Mouse (Mus musculus) layer of hippocampus, adult 18-20 months (tissue): ENCODE measurements at regions not wholly inside any gene's neighbourhood (a gene's known extent, or its start where the extent isn't known, plus 50 kb on each side); places are given as distances from the start of the nearest gene placed in this dataset.

Experiments used
- DNase-seq, 2 experiments: peaks; one replicate each; pipeline ENCODE4 v3.0.0; 2022; ENCODE audit warnings: low spot score in 2 of 2

DNA sequence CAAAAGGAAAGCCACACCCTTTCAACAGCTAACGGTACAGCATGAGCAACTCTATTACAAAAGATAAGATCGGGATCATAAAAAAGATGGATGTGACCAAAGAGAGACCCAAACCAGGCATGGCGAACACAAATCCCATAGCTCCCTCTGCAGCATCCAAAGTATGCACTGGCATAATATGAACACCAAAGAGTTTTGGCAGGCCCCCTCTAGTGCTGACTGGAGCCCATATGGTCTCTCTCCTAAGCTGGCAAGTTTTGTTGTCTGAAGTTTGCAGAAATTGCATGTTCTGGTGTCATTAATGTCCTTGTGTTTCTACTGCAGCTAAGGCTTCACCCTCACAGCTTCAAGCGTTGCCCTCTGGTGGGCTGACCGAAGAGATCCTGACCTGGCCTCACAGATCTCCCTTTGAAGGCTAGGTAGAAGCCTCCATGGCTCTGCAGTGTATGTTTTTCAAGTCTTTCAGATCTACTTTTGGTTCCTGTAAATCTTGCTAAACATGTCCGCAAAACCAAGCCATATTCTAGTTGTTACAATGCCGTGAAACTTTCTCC lies 75.7 kb upstream of the Bcl2l14 start:
- peak; percentile 13 to 75 for DNase-seq

DNA sequence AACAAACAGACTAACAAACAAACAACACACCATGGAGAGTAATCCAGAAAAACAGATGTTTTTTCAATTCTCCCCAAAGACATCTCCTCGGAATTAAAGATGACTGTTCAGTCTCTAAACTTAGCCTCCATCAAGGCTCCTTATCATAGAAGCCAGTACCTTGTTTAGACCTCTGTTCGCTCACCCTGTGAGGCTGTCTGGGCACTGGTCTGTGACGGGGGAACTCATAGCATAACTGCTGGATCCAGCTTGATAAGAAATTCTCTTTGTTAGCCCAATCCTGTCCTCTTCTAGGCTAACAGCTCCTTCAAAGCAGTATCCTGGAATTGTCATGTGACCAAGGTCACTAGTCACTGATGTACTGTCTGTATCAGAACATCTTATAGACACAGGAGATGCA lies 72.1 kb upstream of the Bcl2l14 start:
- DNase-seq: no peak

DNA sequence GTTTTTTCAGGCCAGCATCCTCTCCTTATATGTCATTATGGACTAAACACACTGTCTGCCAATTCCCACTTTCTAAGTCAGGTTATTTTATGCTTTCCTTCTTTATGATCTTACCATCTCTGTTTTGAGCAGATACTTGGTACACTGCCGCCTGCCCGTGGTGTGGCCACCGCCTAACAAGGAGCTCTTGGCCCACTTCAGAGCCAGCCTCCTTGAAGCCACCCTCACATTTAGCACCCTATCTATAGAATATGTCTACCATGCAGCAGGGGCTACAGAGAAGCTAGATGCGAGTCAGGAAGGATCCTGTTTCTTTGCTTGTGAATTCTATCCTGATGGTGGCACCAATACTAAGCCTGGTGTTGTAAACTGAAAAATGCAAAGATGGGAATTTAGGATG lies 70.6 kb upstream of the Bcl2l14 start:
- DNase-seq: no peak

DNA sequence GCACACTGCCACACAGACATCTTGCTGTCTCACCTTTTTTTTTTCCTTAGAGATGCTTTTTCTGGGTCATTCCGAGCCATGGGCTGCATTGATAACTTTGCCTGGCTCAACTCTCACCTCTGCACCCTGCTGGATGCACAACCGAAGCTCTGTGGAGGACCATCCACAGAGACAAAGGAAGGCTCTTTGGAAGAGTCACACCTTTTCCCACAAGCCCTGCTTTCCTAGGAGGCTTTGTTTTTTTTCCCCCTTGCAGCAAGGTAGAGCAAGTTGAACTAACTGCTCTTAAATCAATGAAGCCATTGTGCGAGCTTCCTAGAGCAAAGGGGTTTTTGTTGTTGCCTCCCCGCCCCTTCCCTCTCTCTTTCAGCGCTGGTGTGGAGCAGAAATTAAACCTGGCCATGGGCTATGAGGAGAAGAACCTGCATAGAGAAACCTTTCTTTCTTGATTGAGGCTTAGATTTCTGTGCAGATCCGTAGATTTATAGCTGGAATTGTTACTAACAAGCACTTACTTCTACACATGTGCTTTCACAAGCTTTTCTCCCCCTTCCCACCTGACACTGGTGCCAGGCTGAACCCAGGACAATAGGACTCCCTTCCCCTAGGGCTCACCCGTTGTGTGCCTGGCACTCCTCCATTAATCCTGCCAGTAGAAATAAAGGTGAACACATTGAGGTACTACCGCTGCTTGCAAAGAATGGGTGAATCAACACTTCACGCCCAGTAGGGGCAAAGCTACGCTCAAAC lies 66.4 kb upstream of the Bcl2l14 start:
- DNase-seq: no peak

- DNase-seq: no peak
Observed at GRCm38 (mm10) chr6:134330300-134330640, 65.8 kb upstream of the Bcl2l14 start.

DNA sequence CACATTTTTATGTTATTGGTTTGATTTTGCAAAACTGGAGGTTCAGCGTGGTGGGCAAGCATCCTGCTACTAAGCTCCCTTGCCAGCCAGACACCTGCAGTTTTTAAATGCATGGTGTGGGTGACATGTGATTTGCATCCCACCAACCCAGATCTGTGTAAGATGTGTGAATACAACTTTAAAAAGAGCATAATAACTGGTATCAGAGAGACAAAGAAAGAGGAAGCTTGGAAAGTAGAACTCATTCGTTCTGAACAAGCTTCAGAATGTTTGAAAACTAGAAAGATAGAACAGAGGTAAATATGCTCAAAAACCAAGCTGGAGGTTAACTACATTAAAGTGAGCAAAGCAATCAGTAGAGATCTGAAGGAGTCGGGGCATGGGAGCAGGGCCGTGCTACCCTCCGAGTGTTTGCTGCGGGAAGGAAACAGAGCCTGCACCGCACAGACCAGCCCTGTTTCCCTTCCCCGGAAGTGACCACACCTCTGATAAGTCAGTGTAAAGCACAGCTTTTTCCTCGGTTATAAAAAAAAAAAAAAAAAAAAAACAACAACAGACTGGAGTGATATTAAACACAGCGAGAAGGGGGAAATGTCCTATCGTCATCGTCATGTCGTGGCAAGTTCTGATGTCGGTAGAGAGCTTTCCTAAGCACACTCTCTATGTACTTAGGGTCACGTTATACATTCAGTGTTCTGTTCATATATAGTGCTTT lies 63.2 kb upstream of the Bcl2l14 start:
- no peak for DNase-seq

- peak in 1 of 2 experiments; percentile 7 for DNase-seq
Observed at GRCm38 (mm10) chr6:134335711-134336110, 60.4 kb upstream of the Bcl2l14 start.

GRCm38 (mm10) chr6:134342796-134343605 lies 53.1 kb upstream of the Bcl2l14 start:
- DNase-seq: no peak

DNA sequence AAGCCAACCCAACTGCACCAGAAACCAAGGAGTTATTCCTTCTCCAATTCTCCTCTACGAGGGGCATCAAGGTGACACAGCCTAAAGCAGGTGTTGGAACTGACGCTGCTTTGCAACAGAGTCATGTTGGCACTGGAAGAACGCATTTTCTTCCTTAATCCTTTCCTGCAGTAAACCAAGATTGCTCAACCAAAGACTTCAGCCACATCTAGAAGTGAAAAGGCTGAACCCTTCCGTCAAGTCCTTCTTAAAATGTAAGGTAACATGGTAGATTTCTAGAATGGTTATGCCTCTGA lies 52.6 kb upstream of the Bcl2l14 start:
- no peak for DNase-seq
